Mouse (Mus musculus) heart, adult 2 months (tissue): Measurements from ENCODE around the gene Nos3.

ENCODE experiments used
- CTCF ChIP-seq: fragments of 200-600 bp; IDR thresholded peaks from 2 replicates; pipeline ENCODE4 v1.8.1; 2022; ENCODE audit warnings: antibody characterized with exemption, mild to moderate bottlenecking, moderate library complexity
- EP300 ChIP-seq: fragments of 200-500 bp; IDR thresholded peaks from 2 replicates; pipeline ENCODE4 v1.6.1; 2011; ENCODE audit warnings: low read depth, low read length, control low read depth; ENCODE audit not compliant: insufficient read depth
- POLR2A ChIP-seq: fragments of 200-500 bp; IDR thresholded peaks from 2 replicates; pipeline ENCODE4 v1.6.1; 2011; ENCODE audit warnings: mild to moderate bottlenecking, low read depth, low read length, control low read depth; ENCODE audit not compliant: insufficient read depth

DNA sequence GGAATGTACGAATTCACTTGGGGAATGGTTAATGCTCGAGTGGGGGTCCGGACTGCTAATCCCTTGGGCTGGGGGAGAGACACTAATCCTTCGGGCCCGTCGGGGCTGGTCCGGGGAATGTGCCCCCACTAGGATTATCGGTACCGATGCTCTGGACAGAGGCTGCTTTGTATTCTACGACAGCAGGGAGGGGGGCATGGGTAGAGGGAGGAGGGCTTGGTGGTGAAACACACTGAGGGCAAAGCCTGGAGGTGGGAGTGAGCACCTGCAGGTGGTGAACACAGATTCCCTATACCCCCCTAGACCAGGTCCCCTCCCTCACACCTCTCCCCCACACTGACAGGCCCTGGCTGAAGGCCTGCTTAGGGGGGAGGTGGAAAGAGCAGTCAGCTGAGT is 61.4 kb downstream of the Nos3 start:
- TF ChIP-seq CTCF (no peak), EP300 (no peak), POLR2A (no peak)
